ENCODE assay signal across 8 mouse cellular contexts in genomic region chr9:109876756-109877155, GRCm38 (mm10). TPM values are rescaled to one million over a fixed set of nuclear protein-coding genes. Genes with fewer than 3 reads are reported as not detected.
DNase-seq lines count a peak whose midpoint lies in the region; ATAC-seq lines count a peak whose summit lies in the region.

No protein-coding gene starts in this region.

- peak overlapping the region; percentile 94 for H3K27ac ChIP-seq in heart, embryonic 13.5 days (replicated peaks)
- H3K27ac ChIP-seq in forebrain, embryonic 15.5 days (replicated peaks), result peak overlapping the region; percentile 85; the same call in 1 of the 2 replicates
- peak overlapping the region; percentile 94 for H3K27ac ChIP-seq in kidney, embryonic 16.5 days (ENCODE audit: low read length)
- no peak overlapping the region for H3K27ac ChIP-seq in midbrain, embryonic 13.5 days

- peaks cover 20% of the 10 kb centered on the region for H3K4me1 ChIP-seq in heart, embryonic 13.5 days
- H3K4me1 ChIP-seq in forebrain, embryonic 15.5 days, result peaks cover 17% of the 10 kb centered on the region
- peaks cover 15% of the 10 kb centered on the region for H3K4me1 ChIP-seq in kidney, embryonic 16.5 days (ENCODE audit: insufficient read depth, low read length)
- peaks cover 18% of the 10 kb centered on the region for H3K4me1 ChIP-seq in midbrain, embryonic 13.5 days (replicated peaks)

- no peak for ATAC-seq in heart, embryonic 13.5 days (ENCODE audit: extremely low read depth, insufficient number of reproducible peaks, low FRiP score, low TSS enrichment)
- ATAC-seq in forebrain, embryonic 15.5 days (replicated peaks), result no peak
- ATAC-seq in kidney, embryonic 16.5 days (ENCODE audit: low FRiP score, low TSS enrichment), result no peak
- ATAC-seq in midbrain, embryonic 13.5 days, result no peak

- 3% methylated on average over 3 of the region's 3 CpGs for WGBS in heart, embryonic 13.5 days
- WGBS in forebrain, embryonic 15.5 days, result 4% methylated on average over 3 of the region's 3 CpGs
- WGBS in kidney, embryonic 16.5 days, result 4% methylated on average over 3 of the region's 3 CpGs
- WGBS in midbrain, embryonic 13.5 days, result 9% methylated on average over 3 of the region's 3 CpGs

- H3K27me3 ChIP-seq in heart, embryonic 13.5 days (replicated peaks), result no peaks in the 10 kb centered on the region
- no peaks in the 10 kb centered on the region for H3K27me3 ChIP-seq in forebrain, embryonic 15.5 days
- no peaks in the 10 kb centered on the region for H3K27me3 ChIP-seq in kidney, embryonic 16.5 days (ENCODE audit: insufficient read depth, low read length)
- no peaks in the 10 kb centered on the region for H3K27me3 ChIP-seq in midbrain, embryonic 13.5 days

- peaks cover 45% of the 10 kb centered on the region for H3K36me3 ChIP-seq in heart, embryonic 13.5 days
- peaks cover 29% of the 10 kb centered on the region for H3K36me3 ChIP-seq in forebrain, embryonic 15.5 days
- peaks cover 38% of the 10 kb centered on the region for H3K36me3 ChIP-seq in kidney, embryonic 16.5 days (ENCODE audit: insufficient read depth, low read length)
- peaks cover 37% of the 10 kb centered on the region for H3K36me3 ChIP-seq in midbrain, embryonic 13.5 days

- peak overlapping the region; percentile 99 for H3K9ac ChIP-seq in heart, embryonic 13.5 days
- H3K9ac ChIP-seq in forebrain, embryonic 15.5 days (replicated peaks), result peak overlapping the region; percentile 93
- H3K9ac ChIP-seq in kidney, embryonic 16.5 days (replicated peaks; ENCODE audit: low read length), result peak overlapping the region; percentile 93
- H3K9ac ChIP-seq in midbrain, embryonic 13.5 days (replicated peaks), result peak overlapping the region; percentile 92

- H3K9me3 ChIP-seq in heart, embryonic 13.5 days, result no peaks in the 10 kb centered on the region
- H3K9me3 ChIP-seq in forebrain, embryonic 15.5 days, result no peaks in the 10 kb centered on the region
- H3K9me3 ChIP-seq in kidney, embryonic 16.5 days (ENCODE audit: low read length), result no peaks in the 10 kb centered on the region
- H3K9me3 ChIP-seq in midbrain, embryonic 13.5 days, result no peaks in the 10 kb centered on the region

- peak overlapping the region; percentile 99 for H3K4me3 ChIP-seq in heart, embryonic 13.5 days
- peak overlapping the region; percentile 88 for H3K4me3 ChIP-seq in forebrain, embryonic 15.5 days
- H3K4me3 ChIP-seq in kidney, embryonic 16.5 days (ENCODE audit: low read length), result peak overlapping the region; percentile 81
- peak overlapping the region; percentile 96 for H3K4me3 ChIP-seq in midbrain, embryonic 13.5 days (replicated peaks)

- no peak for DNase-seq in heart, adult 8-10 months (ENCODE audit: low spot score)
- peak; percentile 50 for DNase-seq in Muller cell, postnatal 12 days (ENCODE audit: inconsistent ontology term)
- no peak for DNase-seq in right cerebral cortex, adult 2 months (ENCODE audit: low spot score in 2 of 2)
- DNase-seq in yolk sac, embryonic 10.5 days (ENCODE audit: low spot score), result no peak

- H3K4me2 ChIP-seq in heart, embryonic 13.5 days, result peak overlapping the region; percentile 82
- H3K4me2 ChIP-seq in forebrain, embryonic 15.5 days (replicated peaks), result peak overlapping the region; percentile 61
- peak overlapping the region; percentile 81 for H3K4me2 ChIP-seq in kidney, embryonic 16.5 days (replicated peaks; ENCODE audit: low read depth, low read length)
- peak overlapping the region; percentile 90 for H3K4me2 ChIP-seq in midbrain, embryonic 13.5 days (replicated peaks)

RNA-seq across cellular contexts. Expression of gene Cdc25a, which starts 1.4 kb away (rescaled TPM):
- 17.8 and 19.5 TPM in 2 replicates for polyA plus RNA-seq in heart, embryonic 13.5 days (2015; fragmentation: Nextera tagmentation; extraction: Ambion mirVana)
- 1 to 10 TPM; 4.8 to 5.6 (median 5.2) TPM for total RNA-seq in heart, adult 8-10 months (2022)
- polyA plus RNA-seq in forebrain, embryonic 15.5 days (2015; fragmentation: Nextera tagmentation; extraction: Ambion mirVana), result 21.4 and 22.7 TPM in 2 replicates
- 24.3 and 28.0 TPM in 2 replicates for polyA plus RNA-seq in kidney, embryonic 16.5 days (2015; fragmentation: Nextera tagmentation; extraction: Ambion mirVana)
- polyA plus RNA-seq in midbrain, embryonic 13.5 days (2015; fragmentation: Nextera tagmentation; extraction: Ambion mirVana), result 20.2 and 23.1 TPM in 2 replicates

RNA-seq across cellular contexts. Expression of gene Camp, which starts 27.3 kb away (rescaled TPM):
- polyA plus RNA-seq in heart, embryonic 13.5 days (2015; fragmentation: Nextera tagmentation; extraction: Ambion mirVana), result 0.74 and 1.5 TPM in 2 replicates
- under 1 TPM in 1 of 4 experiments, not detected in 3; 0.49 TPM for total RNA-seq in heart, adult 8-10 months (2022)
- 0.47 and 0.60 TPM in 2 replicates for polyA plus RNA-seq in forebrain, embryonic 15.5 days (2015; fragmentation: Nextera tagmentation; extraction: Ambion mirVana)
- polyA plus RNA-seq in kidney, embryonic 16.5 days (2015; fragmentation: Nextera tagmentation; extraction: Ambion mirVana), result 1.4 and 2.2 TPM in 2 replicates
- polyA plus RNA-seq in midbrain, embryonic 13.5 days (2015; fragmentation: Nextera tagmentation; extraction: Ambion mirVana), result 0.22 and 0.55 TPM in 2 replicates

RNA-seq across cellular contexts. Expression of gene Nme6, which starts 44.2 kb away (rescaled TPM):
- 59.9 and 61.4 TPM in 2 replicates for polyA plus RNA-seq in heart, embryonic 13.5 days (2015; fragmentation: Nextera tagmentation; extraction: Ambion mirVana)
- 10 to 100 TPM; 16.8 to 24.9 (median 19.7) TPM for total RNA-seq in heart, adult 8-10 months (2022)
- 55.7 and 60.6 TPM in 2 replicates for polyA plus RNA-seq in forebrain, embryonic 15.5 days (2015; fragmentation: Nextera tagmentation; extraction: Ambion mirVana)
- 77.8 and 79.1 TPM in 2 replicates for polyA plus RNA-seq in kidney, embryonic 16.5 days (2015; fragmentation: Nextera tagmentation; extraction: Ambion mirVana)
- 69.7 and 71.3 TPM in 2 replicates for polyA plus RNA-seq in midbrain, embryonic 13.5 days (2015; fragmentation: Nextera tagmentation; extraction: Ambion mirVana)

RNA-seq across cellular contexts. Expression of gene Map4, which starts 54.5 kb away (rescaled TPM):
- 77.3 and 82.0 TPM in 2 replicates for polyA plus RNA-seq in heart, embryonic 13.5 days (2015; fragmentation: Nextera tagmentation; extraction: Ambion mirVana)
- total RNA-seq in heart, adult 8-10 months (2022), result 100 to 1,000 TPM; 319 to 422 (median 395) TPM
- 117 and 119 TPM in 2 replicates for polyA plus RNA-seq in forebrain, embryonic 15.5 days (2015; fragmentation: Nextera tagmentation; extraction: Ambion mirVana)
- polyA plus RNA-seq in kidney, embryonic 16.5 days (2015; fragmentation: Nextera tagmentation; extraction: Ambion mirVana), result 53.9 and 64.7 TPM in 2 replicates
- 127 and 129 TPM in 2 replicates for polyA plus RNA-seq in midbrain, embryonic 13.5 days (2015; fragmentation: Nextera tagmentation; extraction: Ambion mirVana)
